Mouse (Mus musculus) ES-Bruce4 (cell line): Measurements from ENCODE around the gene Bcar1. TPM values are rescaled to one million over a fixed set of nuclear protein-coding genes. Genes with fewer than 3 reads are reported as not detected.

Experiments used
- H3K27ac ChIP-seq: 2 replicates; pipeline ENCODE4 v1.5.1; 2012; ENCODE audit warnings: low read length, inconsistent platforms; ENCODE audit not compliant: insufficient read depth
- H3K27me3 ChIP-seq: 2 replicates; pipeline ENCODE4 v1.6.1; 2012; ENCODE audit warnings: mild to moderate bottlenecking, low read length, inconsistent platforms; ENCODE audit not compliant: control insufficient read depth, poor library complexity, insufficient read depth, severe bottlenecking
- H3K36me3 ChIP-seq: 2 replicates; pipeline ENCODE4 v1.6.1; 2012; ENCODE audit warnings: inconsistent platforms, mild to moderate bottlenecking, low read length, moderate library complexity; ENCODE audit not compliant: control insufficient read depth, poor library complexity, insufficient read depth, severe bottlenecking
- H3K4me1 ChIP-seq: one replicate; pipeline ENCODE4 v1.8.1; 2011; ENCODE audit warnings: low read length; ENCODE audit not compliant: control insufficient read depth, insufficient read depth
- H3K4me3 ChIP-seq: 2 replicates; pipeline ENCODE4 v1.5.1; 2011; ENCODE audit warnings: low read depth, mild to moderate bottlenecking, low read length
- H3K9ac ChIP-seq: 2 replicates; pipeline ENCODE4 v1.6.1; 2012; ENCODE audit warnings: low read depth, mild to moderate bottlenecking, inconsistent platforms; ENCODE audit not compliant: poor library complexity, severe bottlenecking
- H3K9me3 ChIP-seq: replicated peaks from 2 replicates; pipeline ENCODE4 v1.6.1; 2012; ENCODE audit warnings: mild to moderate bottlenecking, low read length, inconsistent platforms; ENCODE audit not compliant: control insufficient read depth, poor library complexity, insufficient read depth, severe bottlenecking
- CTCF ChIP-seq: IDR thresholded peaks from one replicate; pipeline ENCODE4 v1.8.1; 2011; ENCODE audit warnings: low read depth, low read length
- EP300 ChIP-seq: IDR thresholded peaks from 2 replicates; pipeline ENCODE4 v1.6.1; 2011; ENCODE audit warnings: low read depth, low read length; ENCODE audit not compliant: insufficient read depth
- POLR2A ChIP-seq: IDR thresholded peaks from one replicate; pipeline ENCODE4 v1.8.1; 2011; ENCODE audit warnings: low read length; ENCODE audit not compliant: insufficient read depth
- polyA plus RNA-seq: library from polyadenylated mRNA; stranded (reverse); fragments of >200 nt; gene quantifications from 2 replicates; pipeline ENCODE4 v1.2.4, GENCODE M21; 2011; ENCODE audit warnings: low read depth; ENCODE audit not compliant: missing spikeins, insufficient read depth, insufficient read length

The Bcar1 gene
- polyA plus RNA-seq, 1 experiment: 59.8 TPM

DNA sequence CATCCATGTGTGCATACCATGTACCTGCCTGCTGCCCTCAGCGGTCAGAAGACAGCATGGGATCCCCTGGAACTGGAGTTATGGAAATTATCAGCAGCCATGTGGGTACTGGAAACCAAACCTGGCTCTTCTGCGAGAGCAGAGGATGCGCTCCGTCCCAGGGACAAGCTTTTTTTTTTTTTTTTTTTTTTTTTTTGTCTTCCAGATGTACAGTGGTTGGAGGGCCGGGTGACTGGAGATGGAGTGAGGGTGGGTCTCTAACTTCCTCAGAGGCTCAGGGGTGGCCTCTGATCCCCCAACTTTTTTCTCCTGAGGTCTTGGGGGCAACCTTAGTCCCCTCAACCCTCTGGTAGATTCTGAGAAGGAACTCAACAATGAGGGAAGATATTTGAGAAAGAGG, 1.5 kb upstream of the Bcar1 start:
- H3K9ac ChIP-seq: peak overlapping the region; percentile 96
- peaks cover 11% of the 10 kb centered on the region for H3K4me1 ChIP-seq

DNA sequence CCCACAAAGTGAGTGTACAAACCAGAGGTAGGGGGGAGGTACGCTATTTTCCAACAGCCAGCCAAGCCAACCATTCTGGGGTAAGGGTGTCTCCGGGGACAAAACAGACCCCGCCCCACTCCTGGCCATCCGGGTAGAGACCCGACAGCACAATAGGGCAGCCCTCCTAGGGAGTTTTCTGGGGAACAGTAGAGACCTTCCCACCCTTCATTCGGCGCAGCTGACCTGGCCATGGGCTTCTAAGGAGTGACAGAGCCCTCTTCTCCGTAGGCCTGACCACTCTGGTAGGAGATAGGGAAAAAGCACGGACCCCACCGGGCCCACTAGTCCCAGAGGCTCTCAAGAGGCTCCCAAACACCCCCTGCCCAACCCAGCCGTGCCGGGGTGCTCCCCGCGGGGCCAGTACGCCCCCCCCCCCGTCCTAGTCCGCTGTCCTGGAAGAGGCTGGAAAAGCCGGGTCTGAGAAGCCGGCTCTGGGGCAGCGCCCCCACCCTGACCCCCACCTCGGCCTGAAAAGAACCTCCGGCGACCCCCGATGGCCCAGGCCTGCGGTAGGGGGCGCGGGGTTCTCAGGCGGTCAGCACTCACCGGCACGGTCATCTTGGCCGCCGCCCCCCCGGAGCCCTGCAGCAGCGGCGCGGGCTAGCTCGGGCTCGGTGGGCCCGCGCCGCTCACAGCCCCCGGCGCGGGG, 363 bp downstream of the Bcar1 start:
- H3K4me1 ChIP-seq: peaks cover 12% of the 10 kb centered on the region
- H3K9ac ChIP-seq: peak overlapping the region; percentile 96
- no peaks in the 10 kb centered on the region for H3K9me3 ChIP-seq
- H3K27ac ChIP-seq: no peak overlapping the region
- no peaks in the 10 kb centered on the region for H3K27me3 ChIP-seq
- H3K36me3 ChIP-seq: no peaks in the 10 kb centered on the region
- peak overlapping the region; percentile 84 for H3K4me3 ChIP-seq
- TF ChIP-seq CTCF (no peak), POLR2A (no peak), EP300 (no peak)

More for the DNA sequence above, 1.5 kb upstream of the Bcar1 start:
- Histone ChIP-seq H3K4me3 (peak overlapping the region; percentile 56), H3K27me3 (no peaks in the 10 kb centered on the region), H3K36me3 (no peaks in the 10 kb centered on the region), H3K27ac (peak overlapping the region; percentile 51; the same call in 1 of the 2 replicates), H3K9me3 (no peaks in the 10 kb centered on the region)
- TF ChIP-seq POLR2A (no peak), CTCF (no peak), EP300 (no peak)

GRCm38 (mm10) chr8:111742261-111743037, 1.2 kb downstream of the Bcar1 start:
- TF ChIP-seq CTCF (no peak), POLR2A (no peak), EP300 (no peak)
- no peak overlapping the region for H3K27ac ChIP-seq
- no peaks in the 10 kb centered on the region for H3K36me3 ChIP-seq
- peak overlapping the region; percentile 84 for H3K4me3 ChIP-seq
- no peaks in the 10 kb centered on the region for H3K27me3 ChIP-seq
- H3K9ac ChIP-seq: peak overlapping the region; percentile 96
- H3K4me1 ChIP-seq: peaks cover 12% of the 10 kb centered on the region
- H3K9me3 ChIP-seq: no peaks in the 10 kb centered on the region

DNA sequence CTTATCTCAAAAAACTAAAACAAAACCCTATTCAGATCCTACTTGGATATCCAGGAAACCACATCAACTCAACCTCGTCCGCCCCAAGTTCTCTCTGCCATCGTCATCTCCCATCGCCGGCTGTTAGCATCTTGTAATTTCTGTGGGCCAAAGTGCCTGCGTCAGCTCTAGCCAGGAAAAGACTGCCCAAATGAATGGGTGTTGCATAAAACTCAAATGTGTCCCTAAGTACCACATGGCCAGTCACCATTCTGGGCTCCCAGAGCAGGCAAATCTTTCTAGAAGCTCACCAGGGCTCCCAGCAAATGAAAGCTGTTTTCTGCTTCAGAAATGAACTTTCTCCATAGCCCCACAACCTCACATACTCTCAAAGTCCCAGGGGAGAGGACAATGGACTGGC, 2.1 kb downstream of the Bcar1 start:
- no peak overlapping the region for H3K4me3 ChIP-seq
- no peaks in the 10 kb centered on the region for H3K27me3 ChIP-seq
- TF ChIP-seq EP300: no peak
- TF ChIP-seq POLR2A: no peak
- no peak for TF ChIP-seq CTCF
- no peaks in the 10 kb centered on the region for H3K36me3 ChIP-seq
- no peak overlapping the region for H3K9ac ChIP-seq
- H3K27ac ChIP-seq: no peak overlapping the region
- H3K4me1 ChIP-seq: peaks cover 9% of the 10 kb centered on the region
- no peaks in the 10 kb centered on the region for H3K9me3 ChIP-seq

DNA sequence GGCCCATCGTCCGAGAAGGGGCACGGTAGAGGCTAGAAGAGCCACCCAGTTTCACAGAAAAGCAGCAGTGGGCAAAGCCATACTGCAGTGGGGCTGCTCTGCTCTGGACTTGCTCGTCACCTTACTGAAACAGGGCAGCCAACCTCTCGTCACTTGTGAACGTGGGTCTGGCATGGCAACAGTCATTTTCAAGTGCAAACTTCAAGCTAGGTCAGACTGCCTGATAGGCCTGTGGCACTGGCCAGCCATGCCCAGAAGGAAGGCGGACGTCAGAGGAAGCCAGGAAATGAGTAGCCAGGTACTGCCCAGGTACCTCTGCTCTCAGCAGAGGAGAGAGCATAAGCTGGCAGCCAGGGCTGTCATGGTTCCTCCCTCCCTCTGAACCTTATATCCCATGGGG, 2.6 kb downstream of the Bcar1 start:
- peaks cover 9% of the 10 kb centered on the region for H3K4me1 ChIP-seq
- no peak overlapping the region for H3K9ac ChIP-seq
- H3K27me3 ChIP-seq: no peaks in the 10 kb centered on the region
- TF ChIP-seq CTCF (no peak), EP300 (no peak), POLR2A (no peak)
- H3K27ac ChIP-seq: no peak overlapping the region
- no peak overlapping the region for H3K4me3 ChIP-seq
- no peaks in the 10 kb centered on the region for H3K9me3 ChIP-seq
- no peaks in the 10 kb centered on the region for H3K36me3 ChIP-seq

GRCm38 (mm10) chr8:111740301-111740711, 3.3 kb downstream of the Bcar1 start:
- H3K9ac ChIP-seq: no peak overlapping the region
- H3K27me3 ChIP-seq: no peaks in the 10 kb centered on the region
- H3K36me3 ChIP-seq: no peaks in the 10 kb centered on the region
- no peaks in the 10 kb centered on the region for H3K9me3 ChIP-seq
- H3K4me3 ChIP-seq: no peak overlapping the region
- no peak for TF ChIP-seq CTCF
- no peak for TF ChIP-seq EP300
- no peak for TF ChIP-seq POLR2A
- peaks cover 9% of the 10 kb centered on the region for H3K4me1 ChIP-seq
- no peak overlapping the region for H3K27ac ChIP-seq
